Mouse (Mus musculus): ENCODE measurements at regions not wholly inside any gene's neighbourhood (a gene's known extent, or its start where the extent isn't known, plus 50 kb on each side); places are given as distances from the start of the nearest gene placed in this dataset.

DNA sequence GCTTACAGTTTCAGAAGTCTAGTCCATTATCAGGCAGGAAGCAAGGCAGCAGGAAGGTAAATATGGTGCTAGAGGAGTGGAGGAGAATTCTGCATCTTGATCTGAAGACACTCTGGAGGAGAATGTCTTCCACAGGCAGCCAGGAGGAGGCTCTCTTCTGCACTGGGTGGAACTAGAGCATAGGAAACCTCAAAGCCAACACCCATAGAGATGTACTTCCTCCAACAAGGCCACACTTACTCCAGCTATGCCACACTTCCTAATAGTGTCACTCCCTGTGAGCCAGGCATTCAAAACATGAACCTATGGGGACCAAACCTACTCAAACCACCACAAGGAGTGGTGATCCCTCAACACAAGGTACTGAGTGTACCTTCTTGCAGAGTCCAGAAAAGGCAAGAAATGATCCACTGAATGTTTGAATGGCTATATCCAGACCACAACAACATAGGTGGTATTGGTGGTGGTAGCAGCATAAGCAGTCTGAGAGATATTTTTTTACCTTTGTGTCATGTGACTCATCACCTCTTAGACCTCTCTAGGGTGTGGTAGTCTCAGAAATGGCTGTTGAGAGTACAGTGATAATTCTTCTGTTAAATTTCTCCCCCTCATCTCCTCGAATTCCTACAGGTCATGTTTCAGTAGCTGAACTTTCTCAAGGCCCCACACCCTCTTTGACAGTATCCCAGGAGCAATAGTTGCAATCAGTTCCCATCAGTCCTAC, 152.3 kb upstream of the Mbnl1 start:
- TF ChIP-seq REST (IDR thresholded peaks at IDR 0.05; ENCODE audit: insufficient read depth, insufficient read length) (no peak), MAX (IDR thresholded peaks at IDR 0.05; ENCODE audit: low read depth) (no peak), POLR2A (IDR thresholded peaks at IDR 0.05; ENCODE audit: insufficient read length, low read depth) (no peak), MYOG (IDR thresholded peaks at IDR 0.05; ENCODE audit: control insufficient read depth in 1 of 3, insufficient read depth in 1 of 3, insufficient read length in 2 of 3, low read depth in 2 of 3) (no peak), POLR2AphosphoS2 (IDR thresholded peaks at IDR 0.05; ENCODE audit: insufficient read length, low read depth) (no peak)
